Mouse (Mus musculus) layer of hippocampus, postnatal 10 days (tissue): ENCODE measurements around the gene Fbxl20. TPM values are rescaled to one million over a fixed set of nuclear protein-coding genes. Genes with fewer than 3 reads are reported as not detected.
A peak's percentile ranks its signal among the peaks of the same experiment; 100 is the strongest.

Source experiments
- DNase-seq, 2 experiments: peaks; one replicate each; pipeline ENCODE4 v3.0.0; 2021; ENCODE audit warnings: low spot score in 2 of 2
- total RNA-seq, 2 experiments: library from RNA; stranded (reverse); gene quantifications; 2 replicates each; pipeline ENCODE4 v1.2.3; 2021

The Fbxl20 gene
- total RNA-seq, 2 experiments from 2014 or later = 27.8 to 32.0 TPM

GRCm38 (mm10) chr11:98050520-98050815, 99.7 kb downstream of the Fbxl20 start:
- no peak for DNase-seq

- DNase-seq = no peak
These were observed 100.3 kb downstream of the Fbxl20 start for GRCm38 (mm10) chr11:98049672-98050519.

GRCm38 (mm10) chr11:98047745-98048144, 102.5 kb downstream of the Fbxl20 start:
- peak; percentile 86 to 87 for DNase-seq

GRCm38 (mm10) chr11:98046466-98046865, 103.7 kb downstream of the Fbxl20 start:
- no peak for DNase-seq

- no peak for DNase-seq
These were observed 104.6 kb downstream of the Fbxl20 start for GRCm38 (mm10) chr11:98045596-98045995.

- DNase-seq = no peak
These were observed 106.1 kb downstream of the Fbxl20 start for GRCm38 (mm10) chr11:98044074-98044473.

- no peak for DNase-seq
These were observed 107.5 kb downstream of the Fbxl20 start for GRCm38 (mm10) chr11:98042741-98043140.

GRCm38 (mm10) chr11:98040975-98041374, 109.2 kb downstream of the Fbxl20 start:
- no peak for DNase-seq

- no peak for DNase-seq
These were observed 112.3 kb downstream of the Fbxl20 start for GRCm38 (mm10) chr11:98037871-98038270.

- peak in 1 of 2 experiments; percentile 50 for DNase-seq
These were observed 114.2 kb downstream of the Fbxl20 start for GRCm38 (mm10) chr11:98035977-98036377.

- peak in 1 of 2 experiments; percentile 45 for DNase-seq
These were observed 115.4 kb downstream of the Fbxl20 start for GRCm38 (mm10) chr11:98034840-98035239.

- DNase-seq = no peak
These were observed 116.1 kb downstream of the Fbxl20 start for GRCm38 (mm10) chr11:98034061-98034460.

Other genes starting within 250 kb of the Fbxl20 start
- 1 to 10 TPM; 6.8 to 7.1 TPM for gene Plxdc1, start 164.0 kb downstream of the Fbxl20 start, total RNA-seq
- 1 to 10 TPM; 2.0 to 2.1 TPM for gene Arl5c, start 154.2 kb downstream of the Fbxl20 start, total RNA-seq
- 100 to 1,000 TPM; 118 TPM for gene Cacnb1, start 127.4 kb downstream of the Fbxl20 start, total RNA-seq
- 100 to 1,000 TPM; 648 to 672 TPM for gene Rpl19, start 123.7 kb downstream of the Fbxl20 start, total RNA-seq
- 10 to 100 TPM; 13.0 to 14.9 TPM for gene Stac2, start 96.9 kb downstream of the Fbxl20 start, total RNA-seq
- 10 to 100 TPM; 48.6 to 50.2 TPM for gene Med1, start 42.9 kb upstream of the Fbxl20 start, total RNA-seq
- gene Cdk12, start 52.7 kb upstream of the Fbxl20 start, total RNA-seq = 10 to 100 TPM; 34.1 to 36.5 TPM
- gene Neurod2, start 179.2 kb upstream of the Fbxl20 start, total RNA-seq = 100 to 1,000 TPM; 114 to 118 TPM
- gene Ppp1r1b, start 198.0 kb upstream of the Fbxl20 start, total RNA-seq = 10 to 100 TPM; 17.5 to 24.1 TPM
- gene Stard3, start 208.0 kb upstream of the Fbxl20 start, total RNA-seq = 10 to 100 TPM; 19.2 to 19.5 TPM
- gene Tcap, start 233.4 kb upstream of the Fbxl20 start, total RNA-seq = 1 to 10 TPM; 1.4 to 1.6 TPM
- gene Pnmt, start 236.0 kb upstream of the Fbxl20 start, total RNA-seq = not detected